Mouse (Mus musculus): ENCODE measurements around the gene Hes5. TPM values are rescaled to one million over a fixed set of nuclear protein-coding genes. Genes with fewer than 3 reads are reported as not detected.

The Hes5 gene
- 119 and 125 TPM in 2 replicates for polyA plus RNA-seq (2015; fragmentation: Nextera tagmentation; extraction: Ambion mirVana)

DNA sequence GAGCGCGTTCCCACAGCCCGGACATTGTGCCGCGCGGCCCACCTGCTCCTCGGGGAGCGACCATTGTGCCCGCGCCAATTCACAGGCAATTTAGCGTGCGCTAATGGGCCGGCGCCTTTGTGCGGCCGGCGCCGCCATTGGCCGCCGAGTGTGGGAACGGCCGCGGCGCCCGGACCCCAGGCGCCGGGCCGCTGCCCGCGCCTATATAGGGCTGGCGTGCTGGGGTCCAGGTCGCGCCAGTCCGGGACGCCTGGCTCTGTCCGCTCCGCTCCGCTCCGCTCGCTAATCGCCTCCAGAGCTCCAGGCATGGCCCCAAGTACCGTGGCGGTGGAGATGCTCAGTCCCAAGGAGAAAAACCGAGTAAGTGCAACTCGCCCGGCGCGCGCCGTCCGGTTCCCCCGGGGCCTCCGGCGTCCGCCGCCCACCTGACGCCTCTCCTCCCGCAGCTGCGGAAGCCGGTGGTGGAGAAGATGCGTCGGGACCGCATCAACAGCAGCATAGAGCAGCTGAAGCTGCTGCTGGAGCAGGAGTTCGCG, at the start of gene Hes5:
Gene Hes5 (plus strand): TSS at position 234 of the 536 bp plus-strand sequence.
- WGBS: under 1% methylated on average over 65 of the region's 65 CpGs

DNA sequence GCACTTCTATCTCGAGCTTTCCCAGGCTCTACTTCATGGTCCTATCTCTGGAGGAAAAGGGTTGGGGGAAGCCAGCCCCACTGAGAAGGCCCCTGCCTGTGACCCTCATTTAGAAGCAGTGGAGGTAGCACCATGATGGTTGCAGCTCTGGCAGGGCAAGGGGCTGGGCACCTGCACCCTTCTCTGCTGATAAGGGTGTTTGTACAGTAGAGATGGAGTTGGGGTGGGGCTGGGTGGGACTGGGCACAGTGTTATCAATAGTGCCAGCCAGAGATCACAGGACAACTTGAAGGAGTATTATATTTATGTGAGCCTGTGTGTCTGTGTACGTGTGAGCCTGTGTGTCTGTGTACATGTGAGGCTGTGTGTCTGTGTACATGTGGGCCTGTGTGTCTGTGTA, 49.1 kb upstream of the Hes5 start:
- no peaks in the 10 kb centered on the region for H3K27me3 ChIP-seq
- no peaks in the 10 kb centered on the region for H3K9me3 ChIP-seq
- H3K4me1 ChIP-seq (replicated peaks): no peaks in the 10 kb centered on the region
- H3K27ac ChIP-seq (replicated peaks): no peak overlapping the region
- no peaks in the 10 kb centered on the region for H3K36me3 ChIP-seq
- H3K4me2 ChIP-seq: no peak overlapping the region
- H3K4me3 ChIP-seq: no peak overlapping the region
- WGBS: 80% methylated on average over 2 of the region's 2 CpGs
- no peak overlapping the region for H3K9ac ChIP-seq
- ATAC-seq (ENCODE audit: low read depth): no peak

More for the DNA sequence above, at the start of gene Hes5:
- Histone ChIP-seq H3K9ac (peak within 1 kb of the TSS; percentile 92), H3K36me3 (no peaks in the 10 kb centered on the region), H3K4me1 (replicated peaks) (peaks cover 84% of the 10 kb centered on the region), H3K27ac (replicated peaks) (peak within 1 kb of the TSS; percentile 97), H3K4me3 (peak within 1 kb of the TSS; percentile 86), H3K9me3 (no peaks in the 10 kb centered on the region), H3K27me3 (peaks cover 23% of the 10 kb centered on the region), H3K4me2 (peak within 1 kb of the TSS; percentile 90)
- ATAC-seq (ENCODE audit: low read depth): peak; percentile 51

GRCm38 (mm10) chr4:154913845-154914244, 46.9 kb upstream of the Hes5 start:
- no peak for ATAC-seq (ENCODE audit: low read depth)
- no peaks in the 10 kb centered on the region for H3K9me3 ChIP-seq
- no peaks in the 10 kb centered on the region for H3K4me1 ChIP-seq (replicated peaks)
- 94% methylated on average over 3 of the region's 3 CpGs for WGBS
- no peaks in the 10 kb centered on the region for H3K36me3 ChIP-seq
- no peaks in the 10 kb centered on the region for H3K27me3 ChIP-seq
- no peak overlapping the region for H3K27ac ChIP-seq (replicated peaks)
- no peak overlapping the region for H3K9ac ChIP-seq
- no peak overlapping the region for H3K4me2 ChIP-seq
- H3K4me3 ChIP-seq: no peak overlapping the region

- WGBS: 90% methylated on average over 4 of the region's 4 CpGs
- Histone ChIP-seq H3K9ac (no peak overlapping the region), H3K4me2 (no peak overlapping the region), H3K4me1 (replicated peaks) (no peaks in the 10 kb centered on the region), H3K9me3 (no peaks in the 10 kb centered on the region), H3K4me3 (no peak overlapping the region), H3K36me3 (no peaks in the 10 kb centered on the region), H3K27me3 (no peaks in the 10 kb centered on the region), H3K27ac (replicated peaks) (no peak overlapping the region)
- no peak for ATAC-seq (ENCODE audit: low read depth)
Measured at GRCm38 (mm10) chr4:154914252-154914651, 46.5 kb upstream of the Hes5 start.

GRCm38 (mm10) chr4:154914707-154915106, 46.0 kb upstream of the Hes5 start:
- Histone ChIP-seq H3K36me3 (no peaks in the 10 kb centered on the region), H3K27ac (replicated peaks) (no peak overlapping the region), H3K4me2 (no peak overlapping the region), H3K9ac (no peak overlapping the region), H3K27me3 (no peaks in the 10 kb centered on the region), H3K4me3 (no peak overlapping the region), H3K9me3 (no peaks in the 10 kb centered on the region), H3K4me1 (replicated peaks) (no peaks in the 10 kb centered on the region)
- no peak for ATAC-seq (ENCODE audit: low read depth)
- WGBS: 82% methylated on average over 3 of the region's 3 CpGs

DNA sequence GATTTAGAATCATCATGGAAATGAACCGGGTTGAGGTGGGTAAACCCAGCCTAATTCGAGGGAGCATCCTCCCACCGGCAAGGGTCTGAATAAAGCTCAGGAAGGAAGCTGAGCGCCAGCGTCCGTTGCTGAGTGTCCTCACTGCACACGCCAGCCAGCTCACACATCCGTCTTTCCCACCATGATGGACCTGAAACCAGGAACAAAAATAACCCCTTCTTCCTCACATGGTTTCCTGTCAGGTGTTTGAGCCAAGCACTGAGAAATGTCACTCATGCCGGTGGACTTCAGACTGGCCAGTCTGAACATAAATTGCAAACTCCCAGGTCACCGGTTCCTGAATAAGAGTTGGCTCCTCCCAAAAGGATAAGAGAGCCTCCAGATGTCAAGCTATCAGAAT, 45.4 kb upstream of the Hes5 start:
- no peak overlapping the region for H3K4me3 ChIP-seq
- no peak overlapping the region for H3K4me2 ChIP-seq
- no peaks in the 10 kb centered on the region for H3K27me3 ChIP-seq
- H3K9me3 ChIP-seq: no peaks in the 10 kb centered on the region
- WGBS: 86% methylated on average over 10 of the region's 10 CpGs
- no peak overlapping the region for H3K27ac ChIP-seq (replicated peaks)
- H3K9ac ChIP-seq: no peak overlapping the region
- ATAC-seq (ENCODE audit: low read depth): no peak
- H3K36me3 ChIP-seq: no peaks in the 10 kb centered on the region
- no peaks in the 10 kb centered on the region for H3K4me1 ChIP-seq (replicated peaks)

DNA sequence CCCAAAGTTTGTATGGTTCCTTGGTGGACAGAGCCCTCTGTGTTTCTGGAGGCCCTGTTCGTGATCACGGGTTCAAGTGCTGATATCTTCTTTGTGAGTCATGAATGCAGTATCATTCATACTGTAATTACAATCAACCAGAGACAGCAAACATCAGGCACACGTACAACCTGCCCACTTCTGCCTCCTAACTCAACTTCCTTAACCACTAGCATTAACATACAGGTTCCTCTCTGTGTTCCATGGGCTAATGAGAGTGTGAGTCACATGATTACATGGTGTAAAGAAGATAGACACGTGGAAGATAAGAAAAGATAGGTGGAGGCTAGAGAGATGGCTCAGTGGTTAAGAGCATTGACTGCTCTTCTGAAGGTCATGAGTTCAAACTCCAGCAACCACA, 44.1 kb upstream of the Hes5 start:
- no peak for ATAC-seq (ENCODE audit: low read depth)
- 85% methylated on average over 4 of the region's 4 CpGs for WGBS
- no peaks in the 10 kb centered on the region for H3K4me1 ChIP-seq (replicated peaks)

GRCm38 (mm10) chr4:154922291-154922690, 38.4 kb upstream of the Hes5 start:
- Histone ChIP-seq H3K27me3 (no peaks in the 10 kb centered on the region), H3K27ac (replicated peaks) (no peak overlapping the region), H3K9ac (no peak overlapping the region), H3K4me2 (no peak overlapping the region), H3K36me3 (no peaks in the 10 kb centered on the region), H3K9me3 (no peaks in the 10 kb centered on the region), H3K4me1 (replicated peaks) (no peaks in the 10 kb centered on the region), H3K4me3 (no peak overlapping the region)
- 78% methylated on average over 4 of the region's 4 CpGs for WGBS
- no peak for ATAC-seq (ENCODE audit: low read depth)

More for the DNA sequence above, 44.1 kb upstream of the Hes5 start:
- no peak overlapping the region for H3K9ac ChIP-seq
- H3K27me3 ChIP-seq: no peaks in the 10 kb centered on the region
- H3K9me3 ChIP-seq: no peaks in the 10 kb centered on the region
- no peak overlapping the region for H3K4me2 ChIP-seq
- H3K4me3 ChIP-seq: no peak overlapping the region
- H3K36me3 ChIP-seq: no peaks in the 10 kb centered on the region
- no peak overlapping the region for H3K27ac ChIP-seq (replicated peaks)

DNA sequence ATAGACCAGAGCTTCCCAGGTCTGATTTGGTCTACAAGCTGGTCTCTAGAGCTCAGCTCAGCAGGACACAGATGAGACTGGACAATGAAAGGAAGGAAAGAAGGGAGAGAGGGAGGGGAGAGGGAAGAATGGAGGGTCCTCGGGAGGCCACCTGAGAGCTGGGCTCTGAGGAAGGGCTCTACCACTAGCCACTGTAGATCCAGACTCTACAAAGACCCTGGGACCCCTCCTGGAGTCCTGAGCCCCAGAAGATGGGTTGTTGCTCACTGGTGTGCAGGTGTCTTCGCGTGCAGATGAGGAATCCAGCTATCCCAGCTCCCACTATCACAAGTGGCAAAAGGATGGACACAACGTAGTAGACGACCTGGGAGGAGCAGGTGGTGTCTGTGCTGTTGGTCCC, 37.8 kb upstream of the Hes5 start:
- Histone ChIP-seq H3K4me3 (no peak overlapping the region), H3K27ac (replicated peaks) (no peak overlapping the region), H3K4me1 (replicated peaks) (no peaks in the 10 kb centered on the region), H3K9ac (no peak overlapping the region), H3K36me3 (no peaks in the 10 kb centered on the region), H3K4me2 (no peak overlapping the region), H3K27me3 (no peaks in the 10 kb centered on the region), H3K9me3 (no peaks in the 10 kb centered on the region)
- WGBS: 87% methylated on average over 5 of the region's 5 CpGs
- ATAC-seq (ENCODE audit: low read depth): no peak

GRCm38 (mm10) chr4:154925413-154925812, 35.3 kb upstream of the Hes5 start:
- Histone ChIP-seq H3K27me3 (no peaks in the 10 kb centered on the region), H3K9ac (no peak overlapping the region), H3K4me3 (no peak overlapping the region), H3K9me3 (no peaks in the 10 kb centered on the region), H3K4me1 (replicated peaks) (no peaks in the 10 kb centered on the region), H3K36me3 (no peaks in the 10 kb centered on the region), H3K27ac (replicated peaks) (no peak overlapping the region), H3K4me2 (no peak overlapping the region)
- WGBS: 50% methylated on average over 4 of the region's 4 CpGs
- no peak for ATAC-seq (ENCODE audit: low read depth)

GRCm38 (mm10) chr4:154926969-154927898, 33.5 kb upstream of the Hes5 start:
- Histone ChIP-seq H3K9me3 (no peaks in the 10 kb centered on the region), H3K4me3 (no peak overlapping the region), H3K4me2 (peak overlapping the region; percentile 13; the same call in 1 of the 2 replicates), H3K27ac (replicated peaks) (peak overlapping the region; percentile 13; the same call in 1 of the 2 replicates), H3K36me3 (no peaks in the 10 kb centered on the region), H3K4me1 (replicated peaks) (no peaks in the 10 kb centered on the region), H3K27me3 (no peaks in the 10 kb centered on the region), H3K9ac (no peak overlapping the region)
- no peak for ATAC-seq (ENCODE audit: low read depth)
- WGBS: 66% methylated on average over 9 of the region's 9 CpGs

DNA sequence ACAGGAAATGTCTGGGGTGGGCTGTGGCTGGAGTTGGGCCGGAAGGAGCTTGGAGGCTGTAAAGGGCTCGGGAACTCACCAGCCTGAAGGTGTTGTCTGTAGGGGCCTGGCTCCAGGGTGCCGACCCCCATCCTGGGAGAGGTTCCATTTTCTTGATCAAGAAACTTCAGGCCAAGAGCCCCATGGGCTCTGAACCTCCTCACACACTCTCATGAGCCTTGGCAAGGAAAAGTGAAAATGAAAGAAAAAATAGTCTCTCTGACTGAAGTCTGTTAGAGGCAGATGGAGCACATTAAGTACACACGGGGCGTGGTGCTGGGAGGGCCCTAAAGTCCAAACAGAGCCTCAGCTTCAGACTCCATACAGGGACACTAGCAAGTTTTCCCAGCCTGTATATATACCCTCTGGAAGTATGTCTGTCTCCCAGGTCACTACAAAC, 32.8 kb upstream of the Hes5 start:
- peak overlapping the region; percentile 13; the same call in 1 of the 2 replicates for H3K4me2 ChIP-seq
- 66% methylated on average over 5 of the region's 5 CpGs for WGBS
- no peak for ATAC-seq (ENCODE audit: low read depth)

More for the DNA sequence above, 32.8 kb upstream of the Hes5 start:
- Histone ChIP-seq H3K9me3 (no peaks in the 10 kb centered on the region), H3K4me3 (no peak overlapping the region), H3K9ac (no peak overlapping the region), H3K4me1 (replicated peaks) (no peaks in the 10 kb centered on the region), H3K36me3 (no peaks in the 10 kb centered on the region), H3K27me3 (no peaks in the 10 kb centered on the region), H3K27ac (replicated peaks) (peak overlapping the region; percentile 13; the same call in 1 of the 2 replicates)

All from neural tube, embryonic 13.5 days (tissue).